Comparison of ENCODE assay signal across 1 mouse cellular context in the genomic region with DNA sequence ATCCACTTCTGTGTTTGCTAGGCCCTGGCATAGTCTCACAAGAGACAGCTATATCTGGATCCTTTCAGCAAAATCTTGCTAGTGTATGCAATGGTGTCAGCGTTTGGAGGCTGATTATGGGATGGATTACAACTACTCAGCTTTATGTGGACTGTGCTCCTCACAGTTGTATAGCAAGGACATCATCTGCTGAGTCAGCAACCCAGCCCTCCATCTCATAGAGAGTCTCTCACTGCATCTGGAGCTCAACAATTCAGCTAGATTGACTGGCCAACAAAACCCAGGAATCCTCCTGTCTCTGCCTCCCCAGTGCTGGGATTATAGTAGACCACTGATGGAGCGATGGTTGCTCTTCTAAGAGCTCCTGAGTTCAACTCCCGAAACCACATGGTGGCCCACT. TPM values are rescaled to one million over a fixed set of nuclear protein-coding genes. Genes with fewer than 3 reads are reported as not detected.
"Had no signal": no experiment of that assay in that cellular context is flagged by ENCODE, and none has a peak within 500 bp of the region (broad histone marks: within the 10 kb centered on the region; RNA-seq: fewer than 3 reads in every experiment).

No protein-coding gene starts in this region.

RNA-seq across cellular contexts. Expression of a gene that starts 37.3 kb away (rescaled TPM):
- polyA plus RNA-seq: macrophage had no signal
